Mouse (Mus musculus): ENCODE results near the gene Mllt6. TPM values are rescaled to one million over a fixed set of nuclear protein-coding genes. Genes with fewer than 3 reads are reported as not detected.
A peak's percentile ranks its signal among the peaks of the same experiment; 100 is the strongest.

The Mllt6 gene
- polyA plus RNA-seq, 1 experiment from 2014 or later = 2.5 TPM

DNA sequence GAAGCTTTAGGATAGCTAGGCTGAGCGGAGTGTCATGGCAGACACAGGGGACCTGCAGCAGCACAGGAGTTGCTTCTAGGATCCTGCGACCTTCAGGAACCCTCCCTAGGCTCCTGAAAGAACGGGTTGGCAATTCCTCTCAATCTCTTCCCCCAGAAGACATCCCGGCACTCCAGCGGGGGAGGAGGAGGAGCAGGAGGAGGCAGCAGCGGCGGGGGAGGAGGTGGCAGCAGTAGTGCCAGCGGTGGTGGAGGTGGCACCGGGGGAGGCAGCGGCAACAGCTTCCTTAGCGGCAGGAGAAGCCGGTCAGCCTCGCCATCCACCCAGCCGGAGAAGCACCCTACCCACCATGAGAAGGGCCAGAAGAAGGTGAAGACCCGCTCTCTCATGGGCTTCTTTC is 6.1 kb downstream of the Mllt6 start:
- Histone ChIP-seq H3K9me3 (replicated peaks; ENCODE audit: control insufficient read depth, low read length) (no peaks in the 10 kb centered on the region), H3K27me3 (ENCODE audit: control insufficient read depth, insufficient read depth, low read length) (no peaks in the 10 kb centered on the region), H3K4me1 (ENCODE audit: control insufficient read depth, insufficient read depth, low read length) (peaks cover 11% of the 10 kb centered on the region), H3K4me3 (replicated peaks; ENCODE audit: low read length) (no peak overlapping the region), H3K36me3 (ENCODE audit: control insufficient read depth, insufficient read depth, low read length) (peaks cover 20% of the 10 kb centered on the region), H3K27ac (ENCODE audit: low read length) (no peak overlapping the region), H3K4me2 (ENCODE audit: low read depth, low read length) (no peak overlapping the region), H3K9ac (ENCODE audit: low read length) (no peak overlapping the region)
- WGBS = 58% methylated on average over 15 of the region's 15 CpGs
- ATAC-seq (ENCODE audit: insufficient read depth, low FRiP score) = no peak

DNA sequence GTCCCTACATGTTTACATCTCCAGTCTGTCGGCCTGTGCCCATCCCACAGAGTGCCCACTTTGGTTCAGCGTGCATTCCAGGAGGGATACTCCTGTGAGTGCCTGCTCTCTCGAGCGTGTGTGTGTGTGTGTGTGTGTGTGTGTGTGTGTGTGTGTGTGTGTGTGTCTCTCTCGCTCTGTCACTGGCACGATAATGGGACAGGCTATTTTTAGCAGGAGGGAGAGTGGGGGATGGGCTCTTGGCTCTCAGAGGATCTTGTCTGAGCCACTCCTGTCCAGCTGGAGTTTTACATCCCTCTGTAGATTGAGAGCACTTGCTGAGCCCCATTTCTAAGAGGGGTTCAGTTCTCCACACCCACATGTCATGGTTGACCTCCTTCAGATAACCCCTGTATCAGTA is 6.6 kb downstream of the Mllt6 start:
- H3K4me3 ChIP-seq (replicated peaks; ENCODE audit: low read length) = no peak overlapping the region
- no peak overlapping the region for H3K27ac ChIP-seq (ENCODE audit: low read length)
- H3K4me1 ChIP-seq (ENCODE audit: control insufficient read depth, insufficient read depth, low read length) = peaks cover 8% of the 10 kb centered on the region
- H3K27me3 ChIP-seq (ENCODE audit: control insufficient read depth, insufficient read depth, low read length) = no peaks in the 10 kb centered on the region
- 0 out of 2 replicates have a peak overlapping the region, but pooled peaks have one; percentile 19 for H3K9ac ChIP-seq (ENCODE audit: low read length)
- peak; percentile 19; the same call in 1 of the 2 replicates for ATAC-seq (ENCODE audit: insufficient read depth, low FRiP score)
- H3K36me3 ChIP-seq (ENCODE audit: control insufficient read depth, insufficient read depth, low read length) = peaks cover 20% of the 10 kb centered on the region
- no peak overlapping the region for H3K4me2 ChIP-seq (ENCODE audit: low read depth, low read length)
- no peaks in the 10 kb centered on the region for H3K9me3 ChIP-seq (replicated peaks; ENCODE audit: control insufficient read depth, low read length)
- WGBS = 18% methylated on average over 6 of the region's 6 CpGs

DNA sequence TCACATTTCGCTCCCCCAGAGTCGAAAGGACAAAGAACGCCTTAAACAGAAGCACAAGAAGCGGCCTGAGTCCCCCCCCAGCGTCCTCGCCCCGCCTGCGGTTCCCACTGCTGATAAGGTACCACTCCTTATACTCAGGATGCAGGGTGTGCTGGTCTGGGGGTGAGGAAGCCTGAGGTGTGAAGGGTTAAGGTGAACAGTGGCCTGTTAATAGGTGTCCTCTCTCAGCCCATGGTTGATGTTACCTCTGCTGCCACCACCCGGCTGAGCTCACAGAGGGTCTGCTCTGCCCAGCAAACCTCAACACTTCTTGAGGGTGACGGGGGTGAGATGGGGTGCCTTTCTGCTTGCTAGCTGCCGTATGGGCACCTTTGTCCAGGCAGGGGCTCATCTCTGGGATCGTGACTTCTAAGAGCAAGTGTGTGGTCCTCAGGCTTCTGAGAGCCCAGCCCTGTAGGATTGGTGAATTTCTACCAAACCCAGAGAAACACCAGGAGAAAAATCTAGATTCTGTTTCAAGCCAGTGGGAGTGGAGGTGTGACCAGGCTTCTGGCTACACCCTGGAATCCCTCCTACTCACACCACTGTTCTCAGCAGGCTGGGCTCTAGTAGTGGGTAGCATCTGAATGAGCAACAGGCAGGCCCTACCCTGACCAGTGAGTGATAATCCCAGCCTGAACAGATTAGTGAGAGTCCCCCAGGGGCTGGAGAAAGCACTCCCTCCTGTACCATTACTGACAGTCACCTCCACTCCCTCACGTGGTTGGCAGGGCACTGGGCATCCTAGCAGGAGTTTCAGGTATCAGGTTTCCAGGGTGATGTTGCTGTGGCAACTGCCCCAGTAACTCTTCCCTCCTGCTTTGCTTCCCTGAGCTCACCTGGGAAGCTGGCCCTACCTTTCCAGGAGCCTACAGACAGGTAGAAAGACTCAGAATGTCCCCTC is 7.3 kb downstream of the Mllt6 start:
- Histone ChIP-seq H3K4me2 (ENCODE audit: low read depth, low read length) (no peak overlapping the region), H3K27me3 (ENCODE audit: control insufficient read depth, insufficient read depth, low read length) (no peaks in the 10 kb centered on the region), H3K4me3 (replicated peaks; ENCODE audit: low read length) (no peak overlapping the region), H3K4me1 (ENCODE audit: control insufficient read depth, insufficient read depth, low read length) (peaks cover 7% of the 10 kb centered on the region), H3K9me3 (replicated peaks; ENCODE audit: control insufficient read depth, low read length) (no peaks in the 10 kb centered on the region), H3K36me3 (ENCODE audit: control insufficient read depth, insufficient read depth, low read length) (peaks cover 20% of the 10 kb centered on the region), H3K27ac (ENCODE audit: low read length) (no peak overlapping the region), H3K9ac (ENCODE audit: low read length) (0 out of 2 replicates have a peak overlapping the region, but pooled peaks have one; percentile 19)
- peak; percentile 36; the same call in 1 of the 2 replicates for ATAC-seq (ENCODE audit: insufficient read depth, low FRiP score)
- WGBS = 60% methylated on average over 13 of the region's 13 CpGs

DNA sequence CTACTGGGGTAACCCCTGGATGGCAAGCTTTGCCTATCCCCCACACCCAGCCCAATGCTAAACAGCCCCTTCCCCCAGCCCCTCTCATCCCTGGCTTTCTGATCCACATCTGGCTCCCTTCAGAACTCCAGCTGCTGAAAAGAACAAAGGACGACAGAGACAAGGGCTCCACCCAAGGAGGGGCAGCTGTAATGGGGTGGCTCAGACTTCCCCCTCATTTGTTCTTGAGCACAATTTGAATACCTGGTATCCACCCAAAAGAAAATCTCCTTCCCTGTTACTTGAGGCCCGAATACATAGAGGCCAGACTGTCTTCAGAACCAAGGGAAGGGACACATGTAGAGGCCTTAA is 7.9 kb downstream of the Mllt6 start:
- H3K9ac ChIP-seq (ENCODE audit: low read length) = no peak overlapping the region
- H3K4me1 ChIP-seq (ENCODE audit: control insufficient read depth, insufficient read depth, low read length) = peaks cover 7% of the 10 kb centered on the region
- no peaks in the 10 kb centered on the region for H3K27me3 ChIP-seq (ENCODE audit: control insufficient read depth, insufficient read depth, low read length)
- ATAC-seq (ENCODE audit: insufficient read depth, low FRiP score) = no peak
- H3K4me2 ChIP-seq (ENCODE audit: low read depth, low read length) = no peak overlapping the region
- H3K9me3 ChIP-seq (replicated peaks; ENCODE audit: control insufficient read depth, low read length) = no peaks in the 10 kb centered on the region
- H3K36me3 ChIP-seq (ENCODE audit: control insufficient read depth, insufficient read depth, low read length) = peaks cover 15% of the 10 kb centered on the region
- H3K4me3 ChIP-seq (replicated peaks; ENCODE audit: low read length) = no peak overlapping the region
- 50% methylated on average over 2 of the region's 2 CpGs for WGBS
- no peak overlapping the region for H3K27ac ChIP-seq (ENCODE audit: low read length)

DNA sequence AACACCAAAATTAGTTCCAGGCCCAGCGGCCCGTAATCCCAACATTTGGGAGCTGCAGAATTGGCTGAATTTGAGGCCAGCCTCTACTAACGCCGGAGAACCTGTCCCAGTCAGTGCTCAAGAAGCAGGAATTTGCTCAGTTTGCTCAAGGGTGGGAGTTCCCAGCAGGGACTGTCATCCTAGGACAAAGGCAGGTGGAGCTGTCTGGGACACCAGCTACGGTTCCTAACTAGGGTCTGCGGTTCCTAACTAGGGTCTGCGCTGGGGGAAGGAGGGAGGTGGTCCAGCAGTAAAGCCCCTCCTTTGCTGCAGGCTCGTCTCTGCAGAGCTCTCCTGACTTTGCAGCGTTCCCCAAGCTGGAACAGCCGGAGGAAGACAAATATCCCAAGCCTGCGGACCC is 9.9 kb downstream of the Mllt6 start:
- Histone ChIP-seq H3K36me3 (ENCODE audit: control insufficient read depth, insufficient read depth, low read length) (peaks cover 9% of the 10 kb centered on the region), H3K27ac (ENCODE audit: low read length) (no peak overlapping the region), H3K4me1 (ENCODE audit: control insufficient read depth, insufficient read depth, low read length) (peaks cover 7% of the 10 kb centered on the region), H3K4me2 (ENCODE audit: low read depth, low read length) (no peak overlapping the region), H3K4me3 (replicated peaks; ENCODE audit: low read length) (no peak overlapping the region), H3K27me3 (ENCODE audit: control insufficient read depth, insufficient read depth, low read length) (no peaks in the 10 kb centered on the region), H3K9me3 (replicated peaks; ENCODE audit: control insufficient read depth, low read length) (no peaks in the 10 kb centered on the region), H3K9ac (ENCODE audit: low read length) (no peak overlapping the region)
- 84% methylated on average over 11 of the region's 11 CpGs for WGBS
- no peak for ATAC-seq (ENCODE audit: insufficient read depth, low FRiP score)

DNA sequence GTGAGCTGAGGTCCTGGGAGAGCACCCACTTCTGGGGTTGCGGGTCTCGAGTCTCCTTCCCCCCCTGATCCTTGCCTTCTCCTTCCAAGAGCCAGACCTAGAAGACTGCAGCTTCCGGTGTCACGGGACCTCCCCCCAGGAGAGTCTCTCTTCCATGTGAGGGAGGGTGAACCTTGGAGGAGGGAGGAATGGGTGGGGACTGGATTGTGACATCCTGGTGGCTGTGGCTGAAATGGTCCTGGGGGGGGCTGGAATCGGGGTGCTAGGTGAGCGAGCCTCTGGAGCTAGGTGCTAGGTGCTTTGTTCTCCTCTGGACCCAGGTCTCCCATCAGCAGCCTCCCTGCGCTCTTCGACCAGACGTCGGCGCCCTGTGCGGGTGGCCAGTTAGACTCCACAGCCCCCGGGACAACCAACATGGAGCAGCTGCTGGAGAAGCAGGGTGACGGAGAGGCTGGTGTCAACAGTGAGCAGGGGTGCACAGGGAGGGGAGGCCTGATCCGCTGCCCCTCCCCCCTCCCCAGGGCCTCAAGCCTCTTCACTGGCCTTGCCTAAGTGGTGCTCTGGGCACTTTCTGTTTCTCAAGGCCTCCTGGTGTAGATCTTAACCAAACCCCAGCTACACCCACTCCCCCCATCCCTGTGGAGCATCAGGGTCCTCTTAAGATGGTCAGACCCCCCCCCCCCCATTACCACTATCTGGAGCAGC is 13.0 kb downstream of the Mllt6 start:
- peaks cover 13% of the 10 kb centered on the region for H3K36me3 ChIP-seq (ENCODE audit: control insufficient read depth, insufficient read depth, low read length)
- H3K9me3 ChIP-seq (replicated peaks; ENCODE audit: control insufficient read depth, low read length) = no peaks in the 10 kb centered on the region
- 77% methylated on average over 15 of the region's 15 CpGs for WGBS
- no peak overlapping the region for H3K4me2 ChIP-seq (ENCODE audit: low read depth, low read length)
- H3K4me1 ChIP-seq (ENCODE audit: control insufficient read depth, insufficient read depth, low read length) = no peaks in the 10 kb centered on the region
- H3K27me3 ChIP-seq (ENCODE audit: control insufficient read depth, insufficient read depth, low read length) = no peaks in the 10 kb centered on the region
- H3K4me3 ChIP-seq (replicated peaks; ENCODE audit: low read length) = no peak overlapping the region
- no peak overlapping the region for H3K27ac ChIP-seq (ENCODE audit: low read length)
- ATAC-seq (ENCODE audit: insufficient read depth, low FRiP score) = no peak
- H3K9ac ChIP-seq (ENCODE audit: low read length) = 0 out of 2 replicates have a peak overlapping the region, but pooled peaks have one; percentile 10

DNA sequence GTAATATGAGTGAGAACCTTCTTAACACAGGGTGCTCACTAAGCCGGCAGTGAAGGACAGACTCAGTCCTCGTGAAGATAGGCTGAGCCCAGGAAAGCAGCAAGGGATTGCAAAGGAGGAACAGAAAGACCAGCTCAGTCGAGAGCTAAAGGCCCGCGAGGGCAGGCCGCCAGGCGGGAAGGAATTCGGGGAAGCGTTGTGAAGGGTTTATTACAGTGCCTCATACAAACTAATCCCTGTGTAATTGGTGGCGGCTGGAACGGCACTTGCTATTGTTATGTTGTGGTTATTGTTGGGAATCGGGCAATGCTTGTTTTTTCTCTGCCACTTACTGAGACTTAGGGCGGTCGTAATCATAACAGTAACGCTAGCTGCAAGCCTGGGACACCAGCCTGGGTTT is 14.2 kb downstream of the Mllt6 start:
- 69% methylated on average over 15 of the region's 15 CpGs for WGBS
- Histone ChIP-seq H3K4me1 (ENCODE audit: control insufficient read depth, insufficient read depth, low read length) (no peaks in the 10 kb centered on the region), H3K4me3 (replicated peaks; ENCODE audit: low read length) (no peak overlapping the region), H3K9ac (ENCODE audit: low read length) (no peak overlapping the region), H3K9me3 (replicated peaks; ENCODE audit: control insufficient read depth, low read length) (no peaks in the 10 kb centered on the region), H3K27ac (ENCODE audit: low read length) (no peak overlapping the region), H3K36me3 (ENCODE audit: control insufficient read depth, insufficient read depth, low read length) (peaks cover 8% of the 10 kb centered on the region), H3K4me2 (ENCODE audit: low read depth, low read length) (no peak overlapping the region), H3K27me3 (ENCODE audit: control insufficient read depth, insufficient read depth, low read length) (no peaks in the 10 kb centered on the region)
- ATAC-seq (ENCODE audit: insufficient read depth, low FRiP score) = no peak

DNA sequence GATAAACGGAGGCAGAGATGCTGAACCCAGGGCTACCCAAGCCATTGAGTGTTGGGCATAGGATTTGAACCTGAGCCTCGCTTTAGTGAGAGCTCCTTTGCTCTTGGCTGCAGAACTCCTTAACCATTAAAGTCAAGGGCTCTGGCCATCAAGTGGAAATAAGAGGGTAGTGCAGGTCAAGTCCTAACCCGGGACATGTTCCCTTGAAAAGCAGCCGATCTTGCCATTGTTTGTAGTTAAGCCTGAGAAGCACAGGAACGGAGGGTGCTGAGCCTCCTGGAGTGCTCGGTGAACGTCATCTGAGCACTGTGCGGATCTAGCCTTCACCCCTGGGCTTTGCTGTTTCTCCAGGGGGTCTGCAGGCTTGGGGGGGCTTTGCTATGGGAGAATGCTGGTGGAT is 14.6 kb downstream of the Mllt6 start:
- ATAC-seq (ENCODE audit: insufficient read depth, low FRiP score) = no peak
- Histone ChIP-seq H3K4me3 (replicated peaks; ENCODE audit: low read length) (no peak overlapping the region), H3K27ac (ENCODE audit: low read length) (no peak overlapping the region), H3K9me3 (replicated peaks; ENCODE audit: control insufficient read depth, low read length) (no peaks in the 10 kb centered on the region), H3K9ac (ENCODE audit: low read length) (no peak overlapping the region), H3K4me1 (ENCODE audit: control insufficient read depth, insufficient read depth, low read length) (no peaks in the 10 kb centered on the region), H3K36me3 (ENCODE audit: control insufficient read depth, insufficient read depth, low read length) (peaks cover 8% of the 10 kb centered on the region), H3K27me3 (ENCODE audit: control insufficient read depth, insufficient read depth, low read length) (no peaks in the 10 kb centered on the region), H3K4me2 (ENCODE audit: low read depth, low read length) (no peak overlapping the region)
- 63% methylated on average over 8 of the region's 8 CpGs for WGBS

DNA sequence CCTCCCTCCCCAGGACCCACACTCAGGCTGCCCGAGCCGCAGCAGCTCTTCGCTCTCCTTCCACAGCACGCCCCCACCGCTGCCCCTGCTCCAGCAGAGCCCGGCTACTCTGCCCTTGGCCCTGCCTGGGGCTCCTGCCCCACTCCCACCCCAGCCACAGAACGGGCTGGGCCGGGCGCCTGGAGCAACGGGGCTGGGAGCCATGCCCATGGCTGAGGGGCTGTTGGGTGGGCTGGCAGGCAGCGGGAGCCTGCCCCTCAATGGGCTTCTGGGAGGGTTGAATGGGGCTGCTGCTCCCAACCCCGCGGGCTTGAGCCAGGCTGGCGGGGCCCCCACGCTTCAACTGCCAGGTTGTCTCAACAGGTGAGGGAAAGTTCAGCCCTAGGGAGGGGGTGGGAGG is 15.1 kb downstream of the Mllt6 start:
- Histone ChIP-seq H3K9me3 (replicated peaks; ENCODE audit: control insufficient read depth, low read length) (no peaks in the 10 kb centered on the region), H3K27ac (ENCODE audit: low read length) (no peak overlapping the region), H3K9ac (ENCODE audit: low read length) (no peak overlapping the region), H3K4me1 (ENCODE audit: control insufficient read depth, insufficient read depth, low read length) (no peaks in the 10 kb centered on the region), H3K4me2 (ENCODE audit: low read depth, low read length) (no peak overlapping the region), H3K27me3 (ENCODE audit: control insufficient read depth, insufficient read depth, low read length) (no peaks in the 10 kb centered on the region), H3K4me3 (replicated peaks; ENCODE audit: low read length) (no peak overlapping the region), H3K36me3 (ENCODE audit: control insufficient read depth, insufficient read depth, low read length) (peaks cover 8% of the 10 kb centered on the region)
- ATAC-seq (ENCODE audit: insufficient read depth, low FRiP score) = no peak
- 80% methylated on average over 15 of the region's 15 CpGs for WGBS
